Mouse (Mus musculus) lung, postnatal 25 days (tissue): ENCODE measurements around the gene Cacnb2.
A peak's percentile ranks its signal among the peaks of the same experiment; 100 is the strongest.

Source experiments
- DNase-seq: peaks from one replicate; pipeline ENCODE4 v3.0.0; 2022; ENCODE audit warnings: low spot score

Gene Cacnb2

DNA sequence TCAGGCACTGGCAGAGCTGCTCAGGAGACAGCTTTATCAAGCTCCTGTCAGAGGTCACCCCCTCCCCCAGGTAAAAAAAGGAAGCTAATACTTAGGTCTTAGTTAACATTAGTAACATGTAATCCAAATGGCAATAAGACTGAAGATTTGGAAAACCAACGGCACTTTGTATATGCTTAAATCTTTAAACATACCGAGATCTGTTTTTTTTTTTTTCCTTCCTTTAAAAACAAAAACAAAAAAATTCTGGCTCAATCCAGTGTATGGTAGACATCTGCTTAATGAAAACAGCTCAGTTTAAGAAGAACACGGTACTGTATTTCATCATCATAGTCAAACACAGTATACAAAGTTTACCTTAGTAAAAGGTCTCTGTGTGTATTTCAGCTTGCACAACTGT lies at the start of gene Cacnb2:
Gene Cacnb2, plus strand, starts transcription at position 301 of the 400 bp plus-strand sequence.
- DNase-seq = no peak

- DNase-seq = no peak
These were observed 34.9 kb upstream of the Cacnb2 start for GRCm38 (mm10) chr2:14568020-14568419.

GRCm38 (mm10) chr2:14571300-14571699 lies 31.6 kb upstream of the Cacnb2 start:
- no peak for DNase-seq

DNA sequence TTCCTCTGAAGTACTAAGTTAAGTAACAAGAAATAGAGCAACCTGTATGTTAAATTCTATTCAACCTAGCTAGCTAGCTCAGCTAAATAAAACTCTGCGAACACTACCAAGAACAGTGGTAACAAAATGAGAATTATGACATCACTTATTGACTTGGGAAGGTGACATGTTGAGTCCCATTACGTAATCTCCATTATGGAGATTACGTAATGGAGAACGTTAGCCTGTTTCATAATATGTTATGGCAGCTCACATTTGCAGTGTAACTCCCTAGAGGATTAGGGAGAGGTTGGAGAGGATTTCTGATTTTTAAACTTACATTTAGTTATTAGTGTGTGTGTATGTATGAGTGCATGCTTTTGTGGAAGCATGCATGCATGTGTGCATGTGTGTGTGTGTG lies 13.3 kb upstream of the Cacnb2 start:
- no peak for DNase-seq

DNA sequence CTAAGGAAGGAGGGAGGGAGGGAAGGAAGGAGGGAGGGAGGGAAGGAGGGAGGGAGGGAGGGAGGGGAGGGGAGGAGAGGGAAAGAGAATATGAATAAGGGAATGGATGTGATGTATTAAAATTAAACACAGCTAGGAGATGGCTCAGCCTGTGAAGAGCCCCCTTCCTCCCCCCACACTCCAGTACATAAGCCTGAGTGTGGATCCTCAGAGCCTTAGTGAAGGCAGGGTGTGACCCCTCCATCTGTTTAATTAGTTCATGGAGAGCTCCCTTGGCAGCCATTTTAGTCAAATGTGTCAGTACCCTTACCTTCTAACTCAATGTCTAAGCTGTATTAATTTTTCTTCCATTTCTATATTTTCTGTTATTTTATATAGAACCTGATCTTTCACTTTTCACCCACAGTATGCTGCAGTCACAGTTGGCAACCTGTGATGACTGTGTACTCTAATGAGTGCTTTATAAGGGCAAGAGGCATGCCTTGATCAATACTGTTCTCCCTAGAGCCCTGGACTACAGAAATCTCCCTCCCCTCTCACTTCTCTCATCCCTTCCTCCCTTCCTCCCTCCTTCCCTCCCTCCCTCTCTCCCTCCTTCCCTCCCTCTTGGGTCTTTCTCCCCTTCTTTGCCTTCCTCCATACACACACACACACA lies 4.9 kb upstream of the Cacnb2 start:
- no peak for DNase-seq

DNA sequence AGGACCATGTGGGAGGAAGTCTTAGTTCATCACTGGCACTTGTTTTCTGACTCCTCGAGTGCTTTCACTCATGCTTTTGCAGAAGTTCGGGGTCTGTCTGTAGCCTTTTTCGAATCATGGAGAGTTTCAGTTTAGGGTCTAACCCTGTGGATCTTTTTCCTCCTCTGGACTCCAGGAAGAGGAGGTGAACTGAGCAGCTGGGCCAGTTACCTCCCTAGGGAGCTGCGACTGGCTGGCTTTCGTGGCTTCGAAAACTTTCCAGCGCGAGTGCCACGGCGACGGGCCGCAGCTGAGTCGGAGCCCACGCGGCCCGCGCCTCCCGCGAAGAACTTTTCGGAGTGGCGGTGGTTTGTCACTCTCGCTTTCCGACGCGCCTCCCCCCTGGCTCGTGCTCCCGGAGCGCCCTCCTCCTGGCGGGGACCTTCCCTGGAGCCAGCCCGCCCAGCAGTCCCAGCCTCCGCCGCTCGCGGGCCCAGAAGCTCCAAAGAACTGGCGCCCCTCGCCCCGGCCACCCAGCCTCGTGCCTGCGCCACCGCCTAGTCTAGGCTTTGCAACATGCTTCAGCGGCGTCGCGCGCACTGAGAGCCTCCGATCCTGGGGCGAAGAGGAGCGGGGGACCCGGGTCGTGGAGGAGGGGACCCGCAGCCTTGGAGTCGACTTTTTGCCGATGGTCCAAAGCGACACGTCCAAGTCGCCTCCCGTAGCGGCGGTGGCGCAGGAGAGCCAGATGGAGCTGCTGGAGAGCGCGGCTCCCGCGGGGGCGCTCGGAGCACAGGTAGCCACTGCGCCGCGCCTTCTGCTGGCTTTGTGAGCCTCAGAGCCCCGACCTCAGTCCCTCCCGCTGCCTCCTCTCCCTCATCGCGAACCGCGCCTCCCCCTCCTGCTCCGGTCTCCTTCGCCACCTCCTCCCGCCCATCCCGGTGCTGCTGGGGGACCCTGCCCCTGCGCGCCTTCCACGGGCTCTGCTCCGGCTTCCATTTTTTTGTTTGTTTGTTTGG lies 1.2 kb downstream of the Cacnb2 start:
- DNase-seq = peak; percentile 45

- no peak for DNase-seq
These were observed 1.9 kb downstream of the Cacnb2 start for GRCm38 (mm10) chr2:14604791-14605190.

GRCm38 (mm10) chr2:14605207-14605606 lies 2.3 kb downstream of the Cacnb2 start:
- no peak for DNase-seq

GRCm38 (mm10) chr2:14608606-14609005 lies 5.7 kb downstream of the Cacnb2 start:
- peak; percentile 22 for DNase-seq

- peak; percentile 23 for DNase-seq
These were observed 9.8 kb downstream of the Cacnb2 start for GRCm38 (mm10) chr2:14612705-14613104.

GRCm38 (mm10) chr2:14616361-14616760 lies 13.5 kb downstream of the Cacnb2 start:
- DNase-seq = no peak

DNA sequence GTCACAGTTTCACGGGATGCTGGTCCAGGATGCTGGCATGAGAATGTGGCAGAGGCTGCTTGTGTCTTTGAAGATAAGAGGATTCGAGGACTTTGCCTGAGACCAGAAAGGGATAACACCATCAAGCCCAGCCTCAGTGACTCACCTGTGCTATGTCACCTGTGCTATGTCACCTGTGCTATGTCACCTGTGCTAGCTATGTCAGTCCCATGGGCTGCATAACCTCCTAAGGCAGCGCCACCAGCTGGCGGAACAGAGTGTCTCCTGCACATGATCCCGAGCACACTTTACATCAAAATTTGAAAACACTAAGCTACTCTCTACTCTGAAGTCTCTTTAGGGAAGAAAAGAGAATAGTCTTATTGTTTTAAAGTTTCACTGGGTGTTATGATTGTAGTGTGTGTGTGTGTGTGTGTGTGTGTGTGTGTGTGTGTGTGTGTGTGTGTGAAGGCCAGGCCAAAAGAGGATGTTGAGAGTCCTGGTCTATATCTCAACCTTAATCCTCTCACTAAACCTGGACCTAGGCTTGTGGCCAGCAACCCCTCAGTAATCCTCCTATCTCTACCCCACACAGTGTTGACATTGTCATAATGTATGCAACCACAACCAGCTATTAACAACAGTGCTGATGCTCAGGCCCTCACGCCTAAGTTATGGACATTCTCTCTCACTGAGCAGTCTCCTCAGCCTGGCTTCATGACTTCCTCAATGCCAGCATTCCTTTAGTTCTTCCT lies 17.4 kb downstream of the Cacnb2 start:
- DNase-seq = no peak

DNA sequence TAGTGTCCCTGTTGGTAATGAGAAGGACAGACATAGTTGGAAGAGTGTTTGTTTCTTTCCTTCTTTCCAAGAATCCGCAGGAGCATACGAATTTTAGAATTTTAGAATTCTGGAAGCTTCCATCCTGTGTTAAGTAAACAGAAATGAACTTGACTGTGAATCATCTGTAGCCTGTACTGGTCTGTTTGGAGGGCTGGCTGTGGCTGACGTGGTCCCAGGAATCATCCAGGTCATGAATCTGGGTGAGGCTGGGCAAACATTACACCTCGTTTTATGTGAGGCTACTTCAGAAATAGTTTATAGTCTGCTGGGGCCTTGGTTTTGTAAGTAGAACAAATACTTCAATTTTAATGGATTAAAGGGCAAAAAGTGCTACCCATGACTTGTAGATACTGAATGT lies 18.0 kb downstream of the Cacnb2 start:
- no peak for DNase-seq

DNA sequence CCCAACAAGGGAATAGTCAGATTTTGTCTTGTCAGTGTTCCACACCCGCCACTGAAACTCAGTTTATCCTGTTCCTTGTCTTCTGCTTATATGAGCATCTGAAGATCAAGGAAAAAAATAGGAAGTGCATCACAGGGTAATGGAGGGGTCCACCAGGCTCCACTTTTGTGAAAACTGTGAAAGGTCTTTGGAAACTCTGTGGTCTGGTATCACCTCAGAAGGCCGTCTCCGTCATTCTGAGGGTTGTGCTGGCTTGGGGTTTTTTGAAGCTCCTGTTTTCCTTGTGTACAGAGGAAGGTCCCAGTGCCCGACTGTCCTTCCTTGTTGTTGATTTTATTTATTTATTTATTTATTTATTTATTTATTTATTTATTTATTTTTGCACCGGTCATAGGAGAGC lies 20.9 kb downstream of the Cacnb2 start:
- DNase-seq = no peak

DNA sequence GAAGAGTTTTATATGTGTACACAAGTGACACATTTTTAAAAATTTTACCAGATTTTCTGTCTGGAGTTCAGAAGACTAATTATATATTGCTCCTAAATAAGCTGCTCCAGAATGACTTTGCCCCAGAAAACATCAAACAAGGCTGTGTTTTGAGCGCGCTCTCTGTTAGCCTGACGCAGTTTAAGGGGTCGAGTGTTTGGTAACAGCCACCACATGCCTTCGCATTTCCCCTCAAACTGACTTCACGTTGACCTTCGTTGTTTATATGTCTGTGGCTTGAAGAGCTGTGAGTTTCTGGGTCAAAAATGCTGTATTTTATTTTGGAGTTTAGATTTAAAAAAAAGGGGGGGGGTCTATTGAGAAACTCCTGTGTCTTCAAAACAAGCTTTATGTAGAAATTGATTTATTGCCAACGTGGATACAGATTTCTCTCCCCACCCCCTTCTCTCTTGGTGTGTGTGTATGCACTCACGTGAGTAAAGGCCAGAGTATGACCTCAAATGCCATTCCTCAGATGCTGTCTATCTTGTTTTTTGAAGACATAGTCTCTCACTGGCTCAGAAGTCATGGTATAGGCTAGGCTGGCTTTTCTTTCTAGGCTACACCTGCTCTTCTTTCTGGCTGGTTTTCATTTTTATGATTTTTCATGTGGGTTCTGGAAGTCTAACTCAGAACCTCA lies 27.1 kb downstream of the Cacnb2 start:
- DNase-seq = peak; percentile 8

DNA sequence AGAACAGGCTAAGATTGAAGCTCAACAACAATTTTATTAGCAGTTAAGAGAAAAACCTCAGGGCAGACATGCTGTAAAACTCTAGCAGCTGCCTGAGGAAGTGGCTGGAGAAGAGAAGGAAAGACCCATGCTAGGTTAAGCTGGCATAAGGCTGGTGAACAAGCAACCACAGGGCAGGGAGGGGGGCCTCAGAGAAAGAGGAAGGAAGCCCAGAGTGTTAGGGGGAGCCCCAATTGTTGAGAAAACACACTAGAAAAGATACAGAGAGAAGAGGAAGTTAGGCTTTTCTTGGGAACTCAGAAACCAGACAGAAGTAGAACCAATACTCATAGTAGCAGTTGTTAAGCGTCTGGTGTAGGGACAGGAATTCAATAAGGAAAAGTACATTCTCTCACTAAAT lies 28.7 kb downstream of the Cacnb2 start:
- peak; percentile 68 for DNase-seq

DNA sequence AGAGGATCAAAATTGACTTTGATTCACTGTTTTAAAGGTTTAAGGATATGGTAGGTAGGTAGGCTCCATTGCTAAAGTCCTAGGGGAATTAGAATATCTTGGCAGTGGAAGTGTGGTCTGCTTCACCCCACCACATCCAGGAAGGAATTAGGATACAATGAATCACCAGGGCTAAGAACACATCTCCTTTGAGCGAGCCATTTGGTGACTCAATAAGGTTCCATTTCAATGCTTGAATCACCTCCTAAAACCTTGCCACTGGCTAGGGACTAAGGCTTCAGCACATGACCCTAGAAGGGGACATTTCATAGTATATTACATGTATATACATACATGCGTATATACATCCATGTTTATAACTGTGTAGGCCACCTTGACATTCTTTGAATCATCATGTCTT lies 30.3 kb downstream of the Cacnb2 start:
- no peak for DNase-seq

DNA sequence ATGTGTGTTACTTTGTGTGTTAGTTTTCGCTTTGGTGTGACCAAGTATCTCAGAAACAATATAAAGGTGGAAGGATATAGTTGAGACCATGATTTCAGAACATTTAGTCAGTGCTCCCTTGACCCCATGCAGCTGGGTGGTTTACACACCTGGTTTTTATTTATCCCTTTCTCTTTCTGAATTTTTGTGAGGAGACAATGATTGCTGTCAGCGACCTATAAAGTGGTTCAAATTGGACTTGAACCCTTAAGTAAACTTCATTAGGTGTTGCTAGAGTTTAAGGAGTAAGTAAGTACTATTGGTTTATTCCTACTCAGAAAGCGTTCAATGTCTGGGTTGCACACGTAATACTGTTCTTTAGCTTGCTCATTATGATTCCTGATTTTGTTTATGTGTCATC lies 36.4 kb downstream of the Cacnb2 start:
- DNase-seq = no peak

GRCm38 (mm10) chr2:14639877-14640276 lies 37.0 kb downstream of the Cacnb2 start:
- DNase-seq = no peak

GRCm38 (mm10) chr2:14641040-14641439 lies 38.2 kb downstream of the Cacnb2 start:
- DNase-seq = no peak

GRCm38 (mm10) chr2:14651268-14651667 lies 48.4 kb downstream of the Cacnb2 start:
- peak; percentile 7 for DNase-seq

GRCm38 (mm10) chr2:14656673-14657072 lies 53.8 kb downstream of the Cacnb2 start:
- DNase-seq = no peak
